Mouse (Mus musculus) myocyte (in vitro differentiated cells): ENCODE measurements at regions not wholly inside any gene's neighbourhood (a gene's known extent, or its start where the extent isn't known, plus 50 kb on each side); places are given as distances from the start of the nearest gene placed in this dataset.

ENCODE experiments used
- CEBPB ChIP-seq: IDR thresholded peaks from 2 replicates; pipeline ENCODE4 v1.6.1; 2011; ENCODE audit warnings: mild to moderate bottlenecking, moderate library complexity; ENCODE audit not compliant: poor library complexity, insufficient read depth, severe bottlenecking
- MAX ChIP-seq: IDR thresholded peaks from one replicate; pipeline ENCODE4 v1.6.1; 2011; ENCODE audit warnings: low read depth, mild to moderate bottlenecking, control low read depth
- POLR2A ChIP-seq: IDR thresholded peaks from one replicate; pipeline ENCODE4 v1.6.1; 2011; ENCODE audit warnings: low read depth, mild to moderate bottlenecking, control low read depth, moderate library complexity; ENCODE audit not compliant: insufficient read length
- POLR2AphosphoS2 ChIP-seq: IDR thresholded peaks from one replicate; pipeline ENCODE4 v1.6.1; 2011; ENCODE audit warnings: low read depth, control low read depth; ENCODE audit not compliant: insufficient read length
- REST ChIP-seq: IDR thresholded peaks from one replicate; pipeline ENCODE4 v1.6.1; 2011; ENCODE audit warnings: mild to moderate bottlenecking, control low read depth, moderate library complexity; ENCODE audit not compliant: insufficient read depth, insufficient read length
- TCF3 ChIP-seq: IDR thresholded peaks from one replicate; pipeline ENCODE4 v1.6.1; 2011; ENCODE audit warnings: low read depth, control low read depth; ENCODE audit not compliant: insufficient read length
- USF1 ChIP-seq: IDR thresholded peaks from one replicate; pipeline ENCODE4 v1.6.1; 2011; ENCODE audit warnings: low read depth, mild to moderate bottlenecking, control low read depth, moderate library complexity

DNA sequence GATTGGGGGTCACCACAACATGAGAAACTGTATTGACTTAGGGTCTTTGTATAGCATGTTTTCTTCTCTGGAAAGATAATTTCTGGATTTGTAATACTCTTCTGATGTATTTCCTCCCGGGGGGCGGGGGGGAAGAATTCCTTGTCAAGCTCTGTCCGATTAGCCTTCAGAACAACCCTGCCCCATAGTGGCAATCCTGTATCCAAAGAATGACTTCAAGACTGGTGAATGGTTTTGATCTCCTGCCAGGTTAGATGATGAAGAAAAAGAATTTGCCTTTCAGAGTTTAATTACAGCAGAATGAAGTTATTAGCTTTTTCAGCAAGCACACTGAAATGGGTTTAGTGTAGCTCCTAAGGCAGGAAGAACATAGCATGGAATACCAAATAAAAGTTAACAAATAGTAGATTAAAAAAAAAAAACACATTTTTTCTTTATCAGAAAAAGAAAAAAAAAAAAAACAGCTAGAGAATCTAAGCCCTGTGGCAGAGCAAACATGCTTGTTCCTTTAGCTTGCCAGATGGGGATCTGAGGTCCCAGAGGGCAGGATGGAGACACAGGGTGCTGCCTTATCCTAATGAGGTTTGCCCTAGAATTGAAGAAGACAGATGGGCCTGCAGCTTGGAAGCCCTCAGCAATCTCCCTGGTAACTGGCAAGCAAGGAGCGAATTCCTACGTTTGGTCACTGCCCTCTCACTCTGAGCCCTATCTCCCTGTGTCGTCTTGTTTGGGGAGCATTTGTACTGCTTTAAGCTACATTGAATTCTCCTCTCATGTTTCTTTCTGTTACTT is 280.9 kb upstream of the Gm9972 start:
- TF ChIP-seq POLR2A (no peak), REST (no peak), USF1 (no peak), POLR2AphosphoS2 (no peak), CEBPB (no peak), TCF3 (no peak), MAX (no peak)
